Mouse (Mus musculus) Patski (cell line): ENCODE measurements around the gene B4galt3. TPM values are rescaled to one million over a fixed set of nuclear protein-coding genes. Genes with fewer than 3 reads are reported as not detected.

Source experiments
- ATAC-seq: fragments of 100-300 bp; one replicate; pipeline ENCODE4 v1.8.0; 2021
- CTCF ChIA-PET: fragments of 350-600 bp; sonication (Branson Sonifier 250); formaldehyde crosslinking; loops from one replicate; lab custom pipeline; 2022; ENCODE audit warnings: inconsistent platforms; lab: Charles Lee
- POLR2A ChIA-PET: fragments of 350-600 bp; sonication (Branson Sonifier 250); formaldehyde crosslinking; loops from one replicate; lab custom pipeline; 2022; ENCODE audit warnings: antibody characterized with exemption, inconsistent platforms; lab: Charles Lee
- DNase-seq: peaks from one replicate; pipeline ENCODE4 v3.0.0-alpha.2; 2011; ENCODE audit warnings: low read depth, low spot score
- H3K27me3 ChIP-seq: fragments of 371-371 bp; one replicate; pipeline ENCODE4 v1.5.1; 2021
- CTCF ChIP-seq: fragments of 100-300 bp; IDR thresholded peaks from one replicate; pipeline ENCODE4 v1.5.1; 2021
- in situ Hi-C: fragments of 300-500 bp; cut with MboI; formaldehyde crosslinking; loops from 3 replicates; pipeline ENCODE4 v1.11.1; 2018; ENCODE audit warnings: low pct_unique_long_range_greater_than_20kb, mixed read lengths
- polyA plus RNA-seq: library from polyadenylated mRNA; unstranded; gene quantifications from one replicate; pipeline ENCODE4 v1.2.3, GENCODE M21; 2021

B4galt3 gene
- polyA plus RNA-seq, 1 experiment from 2014 or later, result 57.5 TPM

- no peaks in the 10 kb centered on the region for H3K27me3 ChIP-seq
- POLR2A ChIA-PET, result interaction anchor here (0.6 to 0.7 kb wide), 2 partner anchors 76 to 145 kb away, joined by 3 to 4 read pairs; no protein-coding TSS in a partner anchor
- CTCF ChIA-PET, result interaction anchor here (0.9 to 1.9 kb wide), 13 partner anchors 10 to 149 kb away, joined by 3 to 6 read pairs (median 4); partner anchors contain the start of gene Ppox
- DNase-seq, result no peak
- in situ Hi-C loops, result loop anchor here (25.0 kb wide), 1 partner anchor 370 kb away; the partner anchor contains the start of genes Dusp12 and Gm26620
- no peak for TF ChIP-seq CTCF
- ATAC-seq, result no peak
Observed at GRCm38 (mm10) chr1:171257781-171258180, 12.3 kb upstream of the B4galt3 start.

DNA sequence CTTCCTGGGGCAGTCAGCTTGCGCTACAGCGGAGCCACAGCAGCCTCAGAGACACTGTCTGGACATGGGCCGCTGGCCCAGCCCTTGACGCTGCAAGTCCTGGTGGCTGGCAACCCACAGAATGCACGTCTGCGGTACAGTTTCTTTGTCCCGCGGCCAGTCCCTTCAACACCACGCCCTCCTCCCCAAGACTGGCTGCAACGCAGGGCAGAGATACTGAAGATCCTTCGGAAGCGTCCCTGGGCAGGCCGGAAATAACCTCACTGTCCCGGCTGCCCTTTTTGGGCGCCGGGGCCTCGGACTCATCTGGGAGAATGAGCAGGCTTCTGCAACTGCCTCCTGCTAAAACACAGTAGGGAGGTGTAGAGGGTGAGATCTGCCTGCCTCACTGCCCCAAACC lies 11.2 kb upstream of the B4galt3 start:
- DNase-seq (no peak), ATAC-seq (no peak)
- H3K27me3 ChIP-seq, result no peaks in the 10 kb centered on the region
- TF ChIP-seq CTCF, result no peak
- CTCF ChIA-PET, result interaction anchor here (1.1 to 1.7 kb wide), 2 partner anchors 141 to 148 kb away, joined by 4 to 5 read pairs; no protein-coding TSS in a partner anchor
- in situ Hi-C loops, result loop anchor here (25.0 kb wide), 1 partner anchor 372 kb away; the partner anchor contains the start of genes Dusp12 and Gm26620
- POLR2A ChIA-PET, result no interaction called here

- no peaks in the 10 kb centered on the region for H3K27me3 ChIP-seq
- POLR2A ChIA-PET, result no interaction called here
- TF ChIP-seq CTCF, result no peak
- in situ Hi-C loops, result loop anchor here (25.0 kb wide), 1 partner anchor 373 kb away; the partner anchor contains the start of genes Dusp12 and Gm26620
- DNase-seq, result no peak
- CTCF ChIA-PET, result interaction anchor here (0.6 to 0.7 kb wide), 2 partner anchors 13 to 142 kb away, joined by 3 read pairs; no protein-coding TSS in a partner anchor
- ATAC-seq, result no peak
Observed at GRCm38 (mm10) chr1:171260316-171260715, 9.8 kb upstream of the B4galt3 start.

GRCm38 (mm10) chr1:171262594-171263130 lies 7.5 kb upstream of the B4galt3 start:
- H3K27me3 ChIP-seq, result no peaks in the 10 kb centered on the region
- ATAC-seq, result peak; percentile 38
- ChIA-PET CTCF (interaction anchor here (1.0 to 2.1 kb wide), 7 partner anchors 8 to 147 kb away, joined by 3 to 11 read pairs (median 4); partner anchors contain the start of genes Adamts4, Ndufs2 and Ppox), POLR2A (interaction anchor here (0.6 to 1.4 kb wide), 4 partner anchors 10 to 35 kb away, joined by 3 to 4 read pairs (median 3); no protein-coding TSS in a partner anchor)
- in situ Hi-C loops, result loop anchor here (25.0 kb wide), 1 partner anchor 375 kb away; the partner anchor contains the start of genes Dusp12 and Gm26620
- peak; percentile 18 for TF ChIP-seq CTCF
- no peak for DNase-seq

DNA sequence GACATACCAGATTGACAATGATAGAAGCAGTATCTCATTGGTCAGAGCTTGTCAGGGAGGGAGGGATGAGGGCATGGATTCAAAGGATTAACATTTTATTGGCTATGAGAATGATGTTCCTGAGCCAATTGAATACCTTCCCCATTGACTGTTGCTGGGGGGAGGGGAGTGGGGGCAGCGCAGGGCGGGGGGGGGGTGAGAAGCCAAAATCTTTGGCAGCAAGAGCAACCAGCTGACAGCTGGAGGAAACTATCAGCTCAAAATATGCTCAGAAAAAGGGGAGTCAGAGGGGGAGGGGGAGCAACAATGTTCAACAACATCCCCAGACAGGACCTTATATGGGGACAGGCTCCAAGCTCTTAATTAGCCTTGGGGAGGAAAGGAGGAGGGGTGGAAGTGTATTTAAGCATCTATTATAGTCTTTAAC lies 6.9 kb upstream of the B4galt3 start:
- DNase-seq, result no peak
- ChIA-PET POLR2A (interaction anchor here (0.6 to 0.9 kb wide), 3 partner anchors 10 to 20 kb away, joined by 3 to 6 read pairs (median 4); no protein-coding TSS in a partner anchor), CTCF (interaction anchor here (0.6 to 2.1 kb wide), 7 partner anchors 9 to 147 kb away, joined by 3 to 11 read pairs (median 4); partner anchors contain the start of genes Adamts4, Ndufs2, Ppox and Tomm40l)
- H3K27me3 ChIP-seq, result no peaks in the 10 kb centered on the region
- peak; percentile 55 for ATAC-seq
- in situ Hi-C loops, result loop anchor here (25.0 kb wide), 1 partner anchor 376 kb away; the partner anchor contains the start of genes Dusp12 and Gm26620
- TF ChIP-seq CTCF, result no peak

DNA sequence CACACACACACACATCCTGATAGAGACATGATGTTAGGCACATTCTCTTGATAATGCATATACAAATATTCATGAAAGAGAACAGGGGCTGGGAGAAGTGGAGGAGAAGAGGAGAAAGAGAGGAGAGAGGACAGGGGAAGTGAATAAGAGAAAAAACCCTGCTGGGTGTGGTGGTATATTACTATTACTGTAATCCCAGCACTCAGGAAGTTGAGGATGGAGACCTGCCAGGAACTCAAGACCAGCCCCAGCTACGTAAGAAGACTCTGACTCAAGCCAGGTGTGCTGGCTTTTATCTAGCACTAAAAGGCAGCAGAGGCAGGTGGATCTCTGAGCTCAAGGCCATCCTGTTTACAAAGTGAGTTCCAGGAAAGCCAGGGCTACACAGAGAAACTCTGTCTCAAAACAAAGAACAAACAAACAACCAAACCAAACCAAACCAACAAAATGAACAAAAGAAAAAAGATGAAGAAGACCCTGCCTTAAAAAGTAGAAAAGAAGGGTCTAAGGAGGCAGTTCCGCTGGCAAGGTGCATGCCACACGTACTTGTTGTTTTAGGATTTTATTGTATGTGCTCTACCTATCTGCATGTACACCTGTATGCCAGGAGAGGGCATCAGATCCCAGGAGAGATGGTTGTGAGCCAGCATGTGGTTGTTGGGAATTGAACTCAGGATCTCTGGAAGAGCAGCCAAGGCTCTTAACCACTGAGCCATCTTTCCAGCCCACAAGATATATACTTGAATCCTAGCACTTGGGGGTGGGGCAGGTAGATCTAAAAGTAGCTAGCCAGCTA lies 6.3 kb upstream of the B4galt3 start:
- ATAC-seq, result no peak
- ChIA-PET CTCF (interaction anchor here (0.6 to 2.1 kb wide), 4 partner anchors 18 to 148 kb away, joined by 3 to 11 read pairs (median 4); partner anchors contain the start of genes Ppox and Tomm40l), POLR2A (interaction anchor here (0.9 kb wide), 2 partner anchors 9 to 12 kb away, joined by 3 to 6 read pairs; no protein-coding TSS in a partner anchor)
- no peak for TF ChIP-seq CTCF
- no peak for DNase-seq
- H3K27me3 ChIP-seq, result no peaks in the 10 kb centered on the region
- in situ Hi-C loops, result loop anchor here (25.0 kb wide), 1 partner anchor 377 kb away; the partner anchor contains the start of genes Dusp12 and Gm26620

GRCm38 (mm10) chr1:171265971-171266744 lies 4.0 kb upstream of the B4galt3 start:
- ATAC-seq, result no peak
- POLR2A ChIA-PET, result no interaction called here
- DNase-seq, result no peak
- H3K27me3 ChIP-seq, result no peaks in the 10 kb centered on the region
- TF ChIP-seq CTCF, result no peak
- in situ Hi-C loops, result loop anchor here (25.0 kb wide), 1 partner anchor 379 kb away; the partner anchor contains the start of genes Dusp12 and Gm26620
- CTCF ChIA-PET, result interaction anchor here (1.1 kb wide), 2 partner anchors 14 to 15 kb away, joined by 3 read pairs; partner anchors contain the start of gene Ppox

- ChIA-PET POLR2A (no interaction called here), CTCF (interaction anchor here (0.9 kb wide), 1 partner anchor 122 kb away, joined by 3 read pairs; no protein-coding TSS in a partner anchor)
- TF ChIP-seq CTCF, result no peak
- H3K27me3 ChIP-seq, result no peaks in the 10 kb centered on the region
- no peak for ATAC-seq
- no peak for DNase-seq
- in situ Hi-C loops, result loop anchor here (25.0 kb wide), 1 partner anchor 381 kb away; the partner anchor contains the start of genes Dusp12 and Gm26620
Observed at GRCm38 (mm10) chr1:171268341-171268740, 1.8 kb upstream of the B4galt3 start.

DNA sequence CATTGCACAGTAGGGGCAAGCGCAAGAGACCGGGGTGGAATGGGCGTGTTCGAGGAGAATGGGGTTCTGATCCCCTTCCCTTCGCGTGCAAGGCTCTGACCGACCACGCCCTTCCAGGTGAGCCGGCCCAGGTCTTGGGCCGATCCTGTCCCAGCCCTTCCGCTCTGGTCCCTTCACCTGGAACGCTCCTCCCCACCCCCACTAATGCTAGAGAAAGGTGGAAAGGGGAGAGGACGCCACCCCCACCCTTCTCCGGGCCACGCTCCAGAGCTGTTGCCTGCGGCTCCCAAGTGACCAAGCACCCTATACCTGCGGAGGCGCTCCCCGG lies 409 bp downstream of the B4galt3 start:
- in situ Hi-C loops, result loop anchor here (25.0 kb wide), 1 partner anchor 383 kb away; the partner anchor contains the start of genes Dusp12 and Gm26620
- TF ChIP-seq CTCF, result no peak
- POLR2A ChIA-PET, result interaction anchor here (0.5 to 2.2 kb wide), 8 partner anchors 16 to 193 kb away, joined by 3 to 13 read pairs (median 4); partner anchors contain the start of genes Ndufs2 and Usp21

More for the DNA sequence above, 409 bp downstream of the B4galt3 start:
- no peaks in the 10 kb centered on the region for H3K27me3 ChIP-seq
- DNase-seq (no peak), ATAC-seq (peak; percentile 24)
- CTCF ChIA-PET, result interaction anchor here (1.2 to 3.2 kb wide), 4 partner anchors 11 to 159 kb away, joined by 3 to 17 read pairs (median 5); partner anchors contain the start of gene Ppox
